Mouse (Mus musculus) heart, embryonic 14.5 days (tissue): ENCODE results near the gene Fam189a1. TPM values are rescaled to one million over a fixed set of nuclear protein-coding genes. Genes with fewer than 3 reads are reported as not detected.

ENCODE experiments used
- ATAC-seq: fragments of 200-750 bp; cut with Nextera tagmentation; 2 replicates; pipeline ENCODE4 v1.8.0; 2017; ENCODE audit warnings: low read depth, moderate TSS enrichment; ENCODE audit not compliant: insufficient number of reproducible peaks, insufficient read depth, low FRiP score
- H3K27ac ChIP-seq, 2 experiments: fragments of 200-500 bp in 1 of 2; fragments of 300-500 bp in 1 of 2; sonication (generic) in 1 of 2; replicated peaks in 1 of 2; 2 replicates each; pipeline ENCODE4 v1.5.1; 2012 to 2014; ENCODE audit warnings: low read depth in 2 of 2, low read length in 2 of 2, control low read depth in 1 of 2, mild to moderate bottlenecking in 1 of 2, mixed read lengths in 1 of 2; ENCODE audit not compliant: control insufficient read depth in 1 of 2, insufficient read depth in 1 of 2
- H3K27me3 ChIP-seq: fragments of 300-500 bp; sonication (generic); 2 replicates; pipeline ENCODE4 v1.6.1; 2014; ENCODE audit warnings: mild to moderate bottlenecking, low read length, control low read depth; ENCODE audit not compliant: control insufficient read depth, insufficient read depth
- H3K36me3 ChIP-seq: fragments of 300-500 bp; sonication (generic); 2 replicates; pipeline ENCODE4 v1.6.1; 2014; ENCODE audit warnings: mild to moderate bottlenecking, control low read depth, low read length, mixed read lengths; ENCODE audit not compliant: control insufficient read depth, insufficient read depth
- H3K4me1 ChIP-seq, 2 experiments: fragments of 200-500 bp in 1 of 2; fragments of 300-500 bp in 1 of 2; sonication (generic) in 1 of 2; 2 replicates each; pipeline ENCODE4 v1.6.1; 2012 to 2014; ENCODE audit warnings: low read length in 2 of 2, control low read depth in 1 of 2, mixed read lengths in 1 of 2; ENCODE audit not compliant: control insufficient read depth in 2 of 2, insufficient read depth in 2 of 2
- H3K4me2 ChIP-seq: fragments of 300-500 bp; sonication (generic); 2 replicates; pipeline ENCODE4 v1.6.1; 2014; ENCODE audit warnings: mild to moderate bottlenecking, low read length
- H3K4me3 ChIP-seq, 2 experiments: fragments of 200-500 bp in 1 of 2; fragments of 300-500 bp in 1 of 2; sonication (generic) in 1 of 2; 2 replicates each; pipeline ENCODE4 v1.5.1; 2012 to 2014; ENCODE audit warnings: low read length in 2 of 2, mild to moderate bottlenecking in 2 of 2, control low read depth in 1 of 2, low read depth in 1 of 2, moderate library complexity in 1 of 2; ENCODE audit not compliant: control insufficient read depth in 1 of 2, insufficient read depth in 1 of 2
- H3K9ac ChIP-seq: fragments of 300-500 bp; sonication (generic); 2 replicates; pipeline ENCODE4 v1.6.1; 2014; ENCODE audit warnings: mild to moderate bottlenecking, low read length
- H3K9me3 ChIP-seq: fragments of 300-500 bp; sonication (generic); 2 replicates; pipeline ENCODE4 v1.6.1; 2016; ENCODE audit warnings: low read length, control low read depth; ENCODE audit not compliant: control insufficient read depth
- WGBS: fragments of 180-500 bp; shearing (Covaris S2); extraction: QIAGEN DNeasy Blood & Tissue Kit; methylation state at CpG from one replicate; pipeline ENCODE4 v1.1.7; 2014; 5-methylcytosine and 5-hydroxymethylcytosine counted together
- polyA plus RNA-seq: library from polyadenylated mRNA; unstranded; fragments of >200 nt; fragmentation: Nextera tagmentation; extraction: Ambion mirVana; gene quantifications from 2 replicates; pipeline ENCODE4 v1.2.1, GENCODE M21; 2014

Fam189a1 gene
- polyA plus RNA-seq, 1 experiment from 2014 or later: 0.77 TPM

DNA sequence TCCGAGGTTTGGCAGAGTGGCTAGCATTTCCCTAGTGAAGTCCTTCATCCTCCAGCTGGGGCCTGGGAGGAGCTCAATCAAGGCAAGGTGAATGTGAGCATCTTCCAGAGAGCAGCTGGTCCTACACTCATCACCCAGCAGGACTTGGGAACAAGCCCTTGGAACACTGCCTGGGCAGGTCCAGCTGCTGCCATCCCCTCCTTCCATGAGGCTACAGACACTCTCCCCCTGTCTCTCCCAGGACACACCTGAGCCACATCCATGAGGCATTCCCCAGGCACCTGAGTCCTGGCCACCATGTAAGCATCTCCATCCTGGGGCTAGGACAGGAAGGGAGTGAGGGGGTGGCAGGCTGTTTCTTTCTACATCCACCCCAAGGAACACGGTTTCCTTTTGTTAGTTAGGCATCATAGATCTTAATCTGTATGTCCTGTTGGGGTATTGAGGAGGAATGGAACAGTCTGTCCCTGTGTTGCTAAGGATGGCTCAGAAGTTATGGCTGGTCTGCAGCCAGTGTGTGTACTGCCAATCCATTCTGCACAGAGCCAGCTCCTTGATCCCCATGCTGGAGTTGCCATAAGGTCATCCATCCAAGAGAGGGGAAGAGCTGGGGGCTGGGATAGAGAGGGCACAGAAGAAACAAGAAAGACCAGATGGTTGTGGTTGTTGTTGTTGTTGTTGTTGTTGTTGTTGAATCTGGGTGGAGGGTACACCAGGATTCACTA lies 174.7 kb downstream of the Fam189a1 start:
- no peak overlapping the region for H3K9ac ChIP-seq
- H3K27me3 ChIP-seq: no peaks in the 10 kb centered on the region
- H3K4me1 ChIP-seq: no peaks in the 10 kb centered on the region
- H3K4me3 ChIP-seq: no peak overlapping the region
- no peak for ATAC-seq
- no peak overlapping the region for H3K4me2 ChIP-seq
- 49% methylated on average over 2 of the region's 2 CpGs for WGBS
- no peaks in the 10 kb centered on the region for H3K9me3 ChIP-seq
- H3K27ac ChIP-seq: no peak overlapping the region
- no peaks in the 10 kb centered on the region for H3K36me3 ChIP-seq

DNA sequence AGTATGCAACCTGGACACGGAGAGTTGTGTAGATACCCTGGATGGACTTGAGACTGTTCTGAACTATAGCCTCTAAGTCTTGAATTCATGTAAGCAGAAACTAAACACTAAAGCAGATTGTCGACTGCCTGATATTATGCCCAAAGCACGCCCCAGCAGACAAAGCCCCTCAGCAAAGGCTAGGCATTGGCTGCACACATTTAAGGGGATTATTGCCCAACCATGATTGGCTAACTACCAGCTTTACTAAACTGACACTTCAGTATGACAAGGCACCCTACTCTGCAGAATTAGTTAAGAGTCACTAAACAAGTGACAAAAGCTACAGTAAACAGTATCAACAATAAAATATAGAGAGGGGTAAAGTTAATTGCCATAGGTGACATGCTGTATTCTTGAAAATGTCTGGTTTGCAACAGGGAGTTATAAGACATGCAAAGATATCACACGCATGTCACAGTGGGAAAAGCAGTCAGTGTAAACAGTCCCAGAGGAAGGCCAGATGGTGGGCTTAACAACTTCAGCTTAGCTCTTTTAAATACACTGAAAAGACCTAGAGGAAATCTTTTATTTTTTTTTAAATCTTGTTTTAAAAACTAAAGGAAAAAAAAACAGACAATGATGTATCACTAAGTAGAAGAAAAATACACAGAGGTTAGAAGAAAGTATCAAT lies 182.6 kb downstream of the Fam189a1 start:
- H3K27me3 ChIP-seq: no peaks in the 10 kb centered on the region
- WGBS: 76% methylated on average over 4 of the region's 4 CpGs
- no peak overlapping the region for H3K4me2 ChIP-seq
- H3K36me3 ChIP-seq: no peaks in the 10 kb centered on the region
- no peak overlapping the region for H3K9ac ChIP-seq
- no peak for ATAC-seq
- H3K9me3 ChIP-seq: no peaks in the 10 kb centered on the region
- no peak overlapping the region for H3K4me3 ChIP-seq
- H3K27ac ChIP-seq: no peak overlapping the region
- no peaks in the 10 kb centered on the region for H3K4me1 ChIP-seq

DNA sequence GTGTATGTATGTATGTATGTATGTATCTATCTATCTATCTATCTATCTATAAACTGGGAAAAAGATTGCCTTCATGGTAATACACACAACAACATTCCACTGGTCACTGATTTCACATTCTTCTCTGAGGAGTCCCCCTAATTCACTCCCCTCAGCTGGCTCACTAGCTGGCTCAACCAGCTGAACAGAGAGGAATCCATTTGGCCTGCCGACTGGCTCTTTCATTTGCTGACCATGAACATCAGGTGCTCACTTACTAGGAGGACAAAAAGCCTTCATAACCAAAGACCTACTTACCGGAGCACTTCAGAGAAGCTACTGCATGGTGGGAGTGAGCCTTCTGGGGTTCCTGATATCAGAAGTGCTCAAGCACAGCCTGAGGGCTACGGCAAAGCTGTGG lies 194.2 kb downstream of the Fam189a1 start:
- H3K9ac ChIP-seq: no peak overlapping the region
- H3K4me1 ChIP-seq: no peaks in the 10 kb centered on the region
- no peak for ATAC-seq
- no peaks in the 10 kb centered on the region for H3K27me3 ChIP-seq
- H3K4me3 ChIP-seq: no peak overlapping the region
- H3K27ac ChIP-seq: no peak overlapping the region
- no peak overlapping the region for H3K4me2 ChIP-seq
- H3K9me3 ChIP-seq: no peaks in the 10 kb centered on the region
- no peaks in the 10 kb centered on the region for H3K36me3 ChIP-seq
- WGBS: 63% methylated on average over 3 of the region's 3 CpGs

DNA sequence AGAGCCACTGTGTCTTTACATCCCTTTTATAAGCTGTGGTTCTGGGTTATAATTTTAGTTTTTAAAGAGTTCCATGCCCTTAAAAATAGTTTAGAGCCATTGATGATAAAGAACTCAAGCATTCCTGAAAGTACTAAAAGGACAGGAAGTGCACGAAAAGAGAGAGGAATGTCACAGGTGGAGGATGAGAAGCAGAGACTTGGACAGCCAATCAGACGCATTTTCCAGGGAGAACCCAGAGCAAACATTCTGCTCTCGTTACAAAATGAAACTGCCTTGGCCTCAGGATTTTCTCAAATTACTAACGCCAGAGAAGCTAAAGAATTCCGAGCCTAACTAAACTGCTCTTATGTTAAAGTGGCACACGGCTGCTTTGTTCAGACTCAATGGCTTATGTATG lies 197.3 kb downstream of the Fam189a1 start:
- Histone ChIP-seq H3K36me3 (no peaks in the 10 kb centered on the region), H3K9me3 (no peaks in the 10 kb centered on the region), H3K4me1 (no peaks in the 10 kb centered on the region), H3K27ac (no peak overlapping the region), H3K4me2 (no peak overlapping the region), H3K4me3 (no peak overlapping the region), H3K9ac (no peak overlapping the region), H3K27me3 (no peaks in the 10 kb centered on the region)
- 35% methylated on average over 6 of the region's 6 CpGs for WGBS
- no peak for ATAC-seq

DNA sequence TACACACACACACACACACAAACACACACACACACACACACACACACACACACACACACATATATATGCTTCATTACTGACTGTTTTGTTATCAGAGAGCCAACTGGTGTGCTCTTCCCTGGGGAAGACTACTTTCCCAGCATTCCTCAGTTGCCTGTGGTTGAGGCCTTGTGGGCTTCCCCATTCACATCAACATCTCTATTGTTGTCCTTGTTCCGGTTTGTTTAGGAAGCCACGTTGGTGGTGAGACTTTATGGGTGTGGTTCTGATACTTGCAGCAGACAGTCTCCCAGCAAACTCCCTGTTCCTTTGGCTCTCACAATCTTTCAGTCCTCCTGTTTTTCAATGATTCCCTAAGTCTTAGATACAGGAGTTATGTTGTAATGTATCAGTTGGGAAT lies 204.2 kb downstream of the Fam189a1 start:
- 42% methylated on average over 2 of the region's 2 CpGs for WGBS

DNA sequence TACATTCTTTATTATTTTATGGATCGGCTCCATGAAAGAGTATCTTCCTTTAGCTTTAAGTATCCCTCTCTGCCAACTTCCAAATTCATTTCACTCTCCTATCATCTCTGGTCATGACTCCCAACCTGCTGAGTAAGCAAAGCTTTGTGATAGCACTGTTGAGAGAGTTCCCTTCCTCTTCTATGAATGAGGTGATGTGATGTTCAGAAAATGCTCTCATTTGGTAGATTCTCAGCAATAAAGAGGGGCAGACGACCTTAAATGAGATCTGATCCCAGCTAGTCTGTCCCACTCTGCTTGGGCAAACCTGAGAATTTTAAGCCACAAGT lies 205.6 kb downstream of the Fam189a1 start:
- H3K4me3 ChIP-seq: no peak overlapping the region
- H3K4me2 ChIP-seq: no peak overlapping the region
- H3K9ac ChIP-seq: no peak overlapping the region
- no peaks in the 10 kb centered on the region for H3K27me3 ChIP-seq
- H3K27ac ChIP-seq: no peak overlapping the region
- no peak for ATAC-seq
- 48% methylated on average over 2 of the region's 2 CpGs for WGBS
- no peaks in the 10 kb centered on the region for H3K9me3 ChIP-seq
- H3K4me1 ChIP-seq: peaks cover 0 to 6% of the 10 kb centered on the region in 2 experiments; a peak in 1 of 4 replicates
- no peaks in the 10 kb centered on the region for H3K36me3 ChIP-seq

More for the DNA sequence above, 204.2 kb downstream of the Fam189a1 start:
- H3K4me2 ChIP-seq: no peak overlapping the region
- H3K4me3 ChIP-seq: no peak overlapping the region
- no peaks in the 10 kb centered on the region for H3K27me3 ChIP-seq
- no peaks in the 10 kb centered on the region for H3K36me3 ChIP-seq
- H3K27ac ChIP-seq: no peak overlapping the region
- ATAC-seq: no peak
- H3K4me1 ChIP-seq: no peaks in the 10 kb centered on the region
- no peak overlapping the region for H3K9ac ChIP-seq
- no peaks in the 10 kb centered on the region for H3K9me3 ChIP-seq

DNA sequence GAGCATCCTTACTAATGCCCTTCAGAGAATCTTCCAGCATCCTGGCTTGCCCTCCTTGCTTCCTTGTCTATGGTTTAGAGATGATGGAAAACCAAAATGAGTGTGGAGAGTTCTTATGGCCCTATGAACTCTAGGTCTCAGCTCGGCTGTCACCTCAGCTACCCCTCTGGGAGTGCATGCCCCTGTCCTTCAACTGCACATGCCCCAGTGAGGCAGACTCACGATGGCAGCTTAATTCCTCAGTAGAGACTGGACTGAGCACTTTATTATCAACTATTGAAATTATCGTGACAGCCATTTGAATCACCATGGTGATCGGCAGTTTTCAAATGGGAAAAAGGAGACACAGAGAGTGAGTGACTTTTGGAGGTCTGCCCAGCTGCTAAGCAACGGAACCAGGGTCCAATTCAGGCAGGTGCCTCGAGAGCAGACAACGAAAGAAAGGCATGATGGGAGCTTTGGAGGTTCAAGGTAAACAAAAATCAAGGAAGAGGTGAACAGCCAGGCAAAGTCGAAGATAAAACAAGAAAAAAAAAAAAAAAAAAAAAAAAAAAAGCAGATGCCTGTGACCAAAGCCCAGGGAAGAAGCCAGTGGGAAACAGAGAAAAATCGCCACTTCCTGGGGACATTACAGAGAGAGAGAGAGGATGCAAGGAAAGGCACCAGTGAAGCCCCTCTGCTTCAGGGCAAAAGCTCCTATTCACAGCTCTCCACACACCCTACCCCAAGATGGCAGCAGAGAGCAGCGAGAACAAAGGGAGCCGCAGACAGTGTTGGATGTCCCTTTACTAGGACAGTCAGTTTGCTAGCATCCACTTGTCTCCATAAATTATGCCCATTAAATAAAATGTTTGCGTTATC lies 206.2 kb downstream of the Fam189a1 start:
- no peak overlapping the region for H3K9ac ChIP-seq
- H3K4me1 ChIP-seq: peaks cover 0 to 6% of the 10 kb centered on the region in 2 experiments; a peak in 1 of 4 replicates
- H3K4me3 ChIP-seq: no peak overlapping the region
- H3K27me3 ChIP-seq: no peaks in the 10 kb centered on the region
- no peaks in the 10 kb centered on the region for H3K9me3 ChIP-seq
- no peaks in the 10 kb centered on the region for H3K36me3 ChIP-seq
- H3K4me2 ChIP-seq: no peak overlapping the region
- H3K27ac ChIP-seq: no peak overlapping the region
- 48% methylated on average over 12 of the region's 12 CpGs for WGBS
- ATAC-seq: no peak
